Mouse (Mus musculus): ENCODE data around the gene Kcnj9.

- no peak for TF ChIP-seq POLR2A (IDR thresholded peaks at IDR 0.05; ENCODE audit: low read depth, low read length)
- no peak for TF ChIP-seq CTCF (IDR thresholded peaks at IDR 0.05; ENCODE audit: extremely low read depth, insufficient read depth, insufficient read length, insufficient replicate concordance)
Observed at GRCm38 (mm10) chr1:172284221-172284620, 44.9 kb downstream of the Kcnj9 start.

Measured in spleen, adult 2 months (tissue).